Mouse (Mus musculus): ENCODE results near the gene Zmym2.

The Zmym2 gene

GRCm38 (mm10) chr14:56918532-56918931, 32.1 kb downstream of the Zmym2 start:
- DNase-seq (ENCODE audit: low spot score in 2 of 2), result no peak

GRCm38 (mm10) chr14:56935481-56935880, 49.0 kb downstream of the Zmym2 start:
- no peak for DNase-seq (ENCODE audit: low spot score in 2 of 2)

DNA sequence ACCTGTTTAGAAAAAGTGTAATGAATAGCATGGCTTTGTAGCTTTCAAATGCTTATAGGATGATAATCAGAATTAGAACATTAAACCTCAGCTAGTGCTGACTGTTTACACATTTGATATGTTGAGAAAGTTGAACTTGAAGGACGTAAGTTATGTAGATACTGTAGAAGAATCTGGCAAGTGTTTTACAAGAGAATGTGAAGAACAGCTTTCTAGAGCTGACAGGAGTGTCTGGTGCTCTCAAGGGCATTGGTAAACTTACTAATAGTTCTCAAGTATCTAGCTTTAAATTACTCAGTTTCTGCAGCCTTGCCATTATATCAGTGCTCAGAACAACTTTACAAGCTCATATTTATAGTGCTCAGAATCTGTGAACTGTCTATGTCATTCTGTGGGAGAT, 53.5 kb downstream of the Zmym2 start:
- no peak for DNase-seq (ENCODE audit: low spot score in 2 of 2)

DNA sequence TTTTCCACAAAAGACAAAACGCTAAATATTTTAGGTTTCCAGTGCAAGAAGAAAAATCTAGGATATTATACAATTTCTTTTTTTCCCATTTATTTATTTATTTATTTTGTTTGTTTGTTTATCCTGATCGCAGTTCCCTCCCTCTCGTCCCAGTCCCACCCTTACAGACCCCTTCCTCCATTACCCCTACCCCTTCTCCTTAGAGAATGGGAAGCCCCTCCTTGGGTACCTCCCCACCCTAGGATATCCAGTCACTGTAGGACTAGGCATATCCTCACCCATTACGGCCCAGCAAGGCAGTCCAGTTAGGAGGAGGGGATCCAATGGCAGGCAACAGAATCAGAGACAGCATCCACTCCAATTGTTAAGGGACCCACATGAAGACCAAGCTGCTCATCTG, 66.5 kb downstream of the Zmym2 start:
- DNase-seq (ENCODE audit: low spot score in 2 of 2), result no peak

DNA sequence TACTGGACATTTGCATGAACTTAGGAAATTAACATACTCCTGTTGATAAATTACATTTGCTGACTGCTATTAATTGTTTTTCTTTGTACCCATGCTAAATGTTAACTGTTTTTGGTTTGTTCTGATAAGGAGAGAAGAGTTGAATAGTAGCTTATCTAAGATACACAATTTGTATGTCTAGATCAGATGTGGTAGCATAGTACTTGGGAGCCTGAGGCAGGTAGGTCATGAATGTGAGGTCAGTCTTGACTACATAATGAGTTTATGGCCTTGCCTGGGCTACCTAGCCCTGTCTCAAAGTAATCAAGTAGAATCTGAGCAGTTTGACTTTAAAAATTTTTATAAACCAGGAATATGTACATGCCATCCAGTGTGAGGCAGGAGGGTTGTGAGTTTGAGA, 67.9 kb downstream of the Zmym2 start:
- no peak for DNase-seq (ENCODE audit: low spot score in 2 of 2)

- peak in 1 of 2 experiments; percentile 48 for DNase-seq (ENCODE audit: low spot score in 2 of 2)
Measured at GRCm38 (mm10) chr14:56963969-56964734, 77.7 kb downstream of the Zmym2 start.

DNA sequence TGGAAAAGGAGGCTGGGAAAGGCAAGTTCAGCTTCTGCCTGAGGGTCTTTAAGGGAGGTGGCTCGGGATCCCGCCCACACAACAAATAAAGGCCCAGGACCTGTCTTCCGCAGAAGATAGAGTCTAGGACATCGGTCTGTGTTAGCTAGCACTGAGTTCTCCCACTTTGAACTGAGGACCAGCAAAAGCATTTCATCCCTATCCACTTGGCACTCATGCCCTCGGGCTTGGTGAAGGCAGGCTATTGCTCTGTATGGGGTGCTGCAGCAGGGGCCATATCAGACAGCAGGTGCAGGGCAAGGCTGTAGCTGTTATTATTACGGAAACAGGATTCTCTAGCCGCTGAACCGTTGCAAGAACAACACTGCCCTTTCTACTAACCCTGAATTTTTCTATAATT, 83.2 kb downstream of the Zmym2 start:
- DNase-seq (ENCODE audit: low spot score in 2 of 2), result no peak

DNA sequence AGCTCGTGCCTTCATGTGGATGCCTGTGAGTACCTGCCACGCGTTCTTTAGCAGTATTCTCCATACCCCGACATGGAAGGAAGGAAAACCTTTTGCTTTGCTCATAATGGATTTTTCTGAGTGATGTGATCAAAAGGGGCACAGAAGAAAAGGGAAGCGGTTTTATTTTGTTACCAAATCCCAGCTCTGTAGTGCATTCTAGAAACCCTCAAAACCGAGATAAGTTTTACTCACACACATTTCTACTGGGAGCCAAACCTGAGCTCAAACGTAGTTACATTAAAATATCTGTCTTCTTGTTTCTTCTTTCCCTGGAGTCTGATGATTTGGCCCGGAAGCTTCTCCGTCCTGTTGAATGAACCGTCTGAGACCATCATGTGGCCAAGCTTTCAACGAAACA, 83.7 kb downstream of the Zmym2 start:
- no peak for DNase-seq (ENCODE audit: low spot score in 2 of 2)

- no peak for DNase-seq (ENCODE audit: low spot score in 2 of 2)
Measured at GRCm38 (mm10) chr14:56978045-56978655, 91.7 kb downstream of the Zmym2 start.

DNA sequence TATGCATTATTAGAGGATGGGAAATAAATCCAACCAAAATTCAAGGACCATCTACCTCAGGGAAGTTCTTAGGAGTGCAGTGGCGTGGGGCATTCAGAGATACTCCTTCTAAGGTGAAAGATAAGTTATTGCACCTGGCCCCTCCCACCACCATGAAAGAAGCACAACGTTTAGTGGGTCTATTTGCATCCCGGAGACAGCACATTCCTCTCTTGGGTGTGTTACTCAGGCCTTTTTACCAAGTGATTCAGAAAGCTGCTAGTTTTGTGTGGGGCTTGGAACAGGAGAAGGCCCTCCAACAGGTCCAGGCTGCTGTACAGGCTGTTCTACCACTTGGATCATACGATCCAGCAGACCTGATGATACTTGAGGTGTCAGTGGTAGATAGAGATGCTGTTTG, 102.2 kb downstream of the Zmym2 start:
- no peak for DNase-seq (ENCODE audit: low spot score in 2 of 2)
